Mouse (Mus musculus) liver, postnatal 0 days (tissue): Measurements from ENCODE around the gene March10. TPM values are rescaled to one million over a fixed set of nuclear protein-coding genes. Genes with fewer than 3 reads are reported as not detected.

Experiments used
- ATAC-seq: fragments of 200-750 bp; cut with Nextera tagmentation; 2 replicates; pipeline ENCODE4 v1.8.0; 2017; ENCODE audit warnings: mild to moderate bottlenecking, moderate library complexity
- DNase-seq: peaks from one replicate; pipeline ENCODE4 v3.0.0-alpha.2; 2016
- H3K27ac ChIP-seq: fragments of 300-500 bp; sonication (generic); 2 replicates; pipeline ENCODE4 v1.5.1; 2014; ENCODE audit warnings: antibody characterized with exemption, moderate library complexity, mild to moderate bottlenecking, low read depth
- H3K27me3 ChIP-seq: fragments of 300-500 bp; sonication (generic); 2 replicates; pipeline ENCODE4 v1.6.1; 2014; ENCODE audit warnings: low read length, control low read depth, mixed read lengths; ENCODE audit not compliant: insufficient read depth
- H3K36me3 ChIP-seq: fragments of 300-500 bp; sonication (generic); replicated peaks from 2 replicates; pipeline ENCODE4 v1.6.1; 2014; ENCODE audit warnings: mild to moderate bottlenecking, control low read depth, low read length, moderate library complexity, mixed read lengths; ENCODE audit not compliant: insufficient read depth
- H3K4me1 ChIP-seq: fragments of 300-500 bp; sonication (generic); 2 replicates; pipeline ENCODE4 v1.6.1; 2014; ENCODE audit warnings: antibody characterized with exemption, mild to moderate bottlenecking, control low read depth; ENCODE audit not compliant: insufficient read depth
- H3K4me2 ChIP-seq: fragments of 300-500 bp; sonication (generic); 2 replicates; pipeline ENCODE4 v1.6.1; 2014; ENCODE audit warnings: low read depth, mild to moderate bottlenecking, low read length, moderate library complexity, mixed read lengths
- H3K4me3 ChIP-seq: fragments of 300-500 bp; sonication (generic); 2 replicates; pipeline ENCODE4 v1.5.1; 2014; ENCODE audit warnings: low read depth, low read length
- H3K9ac ChIP-seq: fragments of 300-500 bp; sonication (generic); replicated peaks from 2 replicates; pipeline ENCODE4 v1.6.1; 2014; ENCODE audit warnings: mild to moderate bottlenecking, moderate library complexity
- H3K9me3 ChIP-seq: fragments of 300-500 bp; sonication (generic); 2 replicates; pipeline ENCODE4 v1.6.1; 2016; ENCODE audit warnings: mild to moderate bottlenecking, control low read depth, low read length, mixed read lengths
- CTCF ChIP-seq: sonication (generic); IDR thresholded peaks from 2 replicates; pipeline ENCODE4 v1.5.1; 2016; ENCODE audit warnings: antibody characterized with exemption, low read depth
- EP300 ChIP-seq: IDR thresholded peaks from 2 replicates; pipeline ENCODE4 v1.6.1; 2016; ENCODE audit warnings: antibody characterized with exemption, low read depth, mild to moderate bottlenecking
- WGBS: fragments of 180-500 bp; shearing (Covaris S2); extraction: QIAGEN DNeasy Blood & Tissue Kit; methylation state at CpG from one replicate; pipeline ENCODE4 v1.1.7; 2014; ENCODE audit not compliant: insufficient replicate concordance; 5-methylcytosine and 5-hydroxymethylcytosine counted together
- polyA plus RNA-seq: library from polyadenylated mRNA; unstranded; fragments of >200 nt; fragmentation: Nextera tagmentation; extraction: Ambion mirVana; gene quantifications from 2 replicates; pipeline ENCODE4 v1.2.1, GENCODE M21; 2015

The March10 gene
- polyA plus RNA-seq, 1 experiment from 2014 or later = not detected

GRCm38 (mm10) chr11:105482747-105483146 lies 26.2 kb upstream of the March10 start:
- Histone ChIP-seq H3K4me2 (no peak overlapping the region), H3K9ac (no peak overlapping the region), H3K27me3 (no peaks in the 10 kb centered on the region), H3K4me1 (no peaks in the 10 kb centered on the region), H3K36me3 (no peaks in the 10 kb centered on the region), H3K9me3 (no peaks in the 10 kb centered on the region), H3K27ac (no peak overlapping the region), H3K4me3 (no peak overlapping the region)
- 59% methylated on average over 2 of the region's 2 CpGs for WGBS
- TF ChIP-seq EP300 (no peak), CTCF (no peak)
- DNase-seq (no peak), ATAC-seq (no peak)

DNA sequence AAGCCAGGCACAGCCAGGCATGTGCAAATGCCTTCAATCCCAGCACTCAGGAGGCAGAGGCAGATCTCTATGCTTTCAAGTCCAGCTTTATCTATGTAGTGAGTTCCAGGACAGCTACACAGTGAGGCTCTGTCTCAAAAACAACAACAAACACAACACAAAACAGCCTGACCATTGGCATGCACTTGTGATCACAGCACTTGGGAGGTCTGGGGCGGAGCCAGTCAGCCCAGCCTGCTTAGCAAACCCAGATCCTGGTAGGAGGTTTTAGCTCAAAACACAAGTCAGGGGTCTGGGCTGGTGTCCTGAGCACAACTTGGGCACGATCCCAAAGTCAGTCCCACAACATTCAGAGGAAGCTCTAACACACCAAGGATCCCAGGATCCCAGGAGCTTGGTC lies 18.2 kb upstream of the March10 start:
- no peaks in the 10 kb centered on the region for H3K27me3 ChIP-seq
- no peak overlapping the region for H3K4me2 ChIP-seq
- TF ChIP-seq CTCF (no peak), EP300 (no peak)
- no peak overlapping the region for H3K4me3 ChIP-seq
- 61% methylated on average over 2 of the region's 2 CpGs for WGBS
- no peak for ATAC-seq
- no peaks in the 10 kb centered on the region for H3K4me1 ChIP-seq
- no peak overlapping the region for H3K9ac ChIP-seq
- no peak for DNase-seq
- H3K36me3 ChIP-seq = no peaks in the 10 kb centered on the region
- no peaks in the 10 kb centered on the region for H3K9me3 ChIP-seq
- no peak overlapping the region for H3K27ac ChIP-seq

DNA sequence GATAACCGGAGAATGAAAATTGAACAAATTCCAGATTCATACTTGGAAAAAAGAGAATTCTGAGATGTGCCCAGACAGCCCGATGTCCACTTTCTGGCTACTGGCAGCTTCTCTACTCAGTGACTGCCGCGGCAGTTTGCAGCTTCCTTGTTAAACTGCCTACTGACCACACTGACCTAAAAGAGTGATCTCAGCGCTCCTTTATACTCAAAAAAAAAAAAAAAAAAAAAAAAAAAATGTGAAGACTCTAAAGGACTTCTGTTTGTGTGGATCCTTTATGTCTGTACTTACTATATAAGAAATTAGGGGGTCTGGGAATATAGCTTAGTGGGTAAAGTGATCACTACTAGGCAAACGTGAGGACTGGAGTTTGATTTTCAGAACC lies 17.8 kb upstream of the March10 start:
- no peaks in the 10 kb centered on the region for H3K4me1 ChIP-seq
- no peak for DNase-seq
- TF ChIP-seq CTCF (no peak), EP300 (no peak)
- ATAC-seq = no peak
- no peaks in the 10 kb centered on the region for H3K9me3 ChIP-seq
- 48% methylated on average over 6 of the region's 6 CpGs for WGBS
- H3K27ac ChIP-seq = no peak overlapping the region
- no peaks in the 10 kb centered on the region for H3K27me3 ChIP-seq
- no peak overlapping the region for H3K4me2 ChIP-seq
- no peak overlapping the region for H3K9ac ChIP-seq
- H3K36me3 ChIP-seq = no peaks in the 10 kb centered on the region
- no peak overlapping the region for H3K4me3 ChIP-seq

GRCm38 (mm10) chr11:105473716-105474351 lies 17.3 kb upstream of the March10 start:
- no peak overlapping the region for H3K4me2 ChIP-seq
- 51% methylated on average over 5 of the region's 5 CpGs for WGBS
- no peaks in the 10 kb centered on the region for H3K9me3 ChIP-seq
- DNase-seq (no peak), ATAC-seq (no peak)
- no peaks in the 10 kb centered on the region for H3K36me3 ChIP-seq
- no peak overlapping the region for H3K9ac ChIP-seq
- no peak overlapping the region for H3K4me3 ChIP-seq
- TF ChIP-seq CTCF (no peak), EP300 (no peak)
- H3K4me1 ChIP-seq = no peaks in the 10 kb centered on the region
- no peak overlapping the region for H3K27ac ChIP-seq
- no peaks in the 10 kb centered on the region for H3K27me3 ChIP-seq

- Histone ChIP-seq H3K36me3 (no peaks in the 10 kb centered on the region), H3K27me3 (no peaks in the 10 kb centered on the region), H3K9ac (no peak overlapping the region), H3K4me3 (no peak overlapping the region), H3K9me3 (no peaks in the 10 kb centered on the region), H3K4me2 (no peak overlapping the region), H3K27ac (no peak overlapping the region), H3K4me1 (no peaks in the 10 kb centered on the region)
- no peak for TF ChIP-seq CTCF
- TF ChIP-seq EP300 = no peak
- DNase-seq (no peak), ATAC-seq (no peak)
- WGBS = 74% methylated on average over 4 of the region's 4 CpGs
Measured at GRCm38 (mm10) chr11:105472610-105473009, 16.1 kb upstream of the March10 start.

GRCm38 (mm10) chr11:105470896-105471295 lies 14.4 kb upstream of the March10 start:
- Histone ChIP-seq H3K4me2 (no peak overlapping the region), H3K9ac (no peak overlapping the region), H3K9me3 (no peaks in the 10 kb centered on the region), H3K27ac (no peak overlapping the region), H3K4me3 (no peak overlapping the region), H3K36me3 (no peaks in the 10 kb centered on the region), H3K4me1 (no peaks in the 10 kb centered on the region), H3K27me3 (no peaks in the 10 kb centered on the region)
- TF ChIP-seq CTCF (no peak), EP300 (no peak)
- no peak for ATAC-seq
- 81% methylated on average over 4 of the region's 4 CpGs for WGBS
- no peak for DNase-seq

DNA sequence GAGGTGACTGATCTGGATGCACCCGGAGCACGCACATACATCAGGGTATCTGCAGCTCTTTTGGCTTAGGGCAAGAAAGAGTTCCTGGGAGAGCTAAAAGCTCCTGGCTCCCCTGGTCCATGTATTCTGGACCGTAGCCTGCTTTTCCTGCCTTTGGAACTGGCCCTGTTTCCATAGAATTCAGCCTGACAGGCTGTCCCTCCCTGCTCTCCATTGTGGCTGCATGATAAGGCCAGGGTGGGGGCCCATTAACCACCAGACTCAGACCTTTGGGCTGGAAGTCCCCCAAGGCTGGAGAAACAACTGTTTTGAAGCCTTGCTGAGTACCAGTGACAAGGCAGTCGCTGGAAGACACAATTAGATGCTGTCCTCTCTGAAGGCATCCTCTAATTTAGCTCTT lies 13.0 kb upstream of the March10 start:
- no peak for DNase-seq
- no peak overlapping the region for H3K4me3 ChIP-seq
- H3K4me2 ChIP-seq = no peak overlapping the region
- H3K36me3 ChIP-seq = no peaks in the 10 kb centered on the region
- H3K9ac ChIP-seq = no peak overlapping the region
- no peaks in the 10 kb centered on the region for H3K9me3 ChIP-seq
- no peaks in the 10 kb centered on the region for H3K4me1 ChIP-seq
- ATAC-seq = no peak
- H3K27me3 ChIP-seq = no peaks in the 10 kb centered on the region
- no peak overlapping the region for H3K27ac ChIP-seq
- no peak for TF ChIP-seq EP300
- no peak for TF ChIP-seq CTCF
- 73% methylated on average over 4 of the region's 4 CpGs for WGBS
